Mouse (Mus musculus) megakaryocyte, adult 5-6 weeks (primary cell): ENCODE data around the gene Brd3os. TPM values are rescaled to one million over a fixed set of nuclear protein-coding genes. Genes with fewer than 3 reads are reported as not detected.

Source experiments
- total RNA-seq, 2 experiments: library from RNA; stranded (forward) in 1 of 2; stranded (reverse) in 1 of 2; fragments of 153-499, 151-499 nt in 1 of 2; fragments of 221-1000, 200-1000 nt in 1 of 2; gene quantifications; 2 replicates each; pipeline versions ENCODE4 v1.2.3 to v1.2.4; 2015 to 2017

Gene Brd3os
- total RNA-seq, 2 experiments from 2014 or later: 0.11 TPM; not detected in 1

Other genes starting within 250 kb of the Brd3os start
- not detected in 2 replicates for gene Sardh, start 194.0 kb upstream of the Brd3os start, total RNA-seq (2015)
- gene Sardh, start 194.0 kb upstream of the Brd3os start, total RNA-seq (2017): 2.0 TPM in 1 of 2 replicates, not detected in the other
- gene Vav2, start 15.3 kb upstream of the Brd3os start, total RNA-seq (2015): 5.9 and 8.0 TPM in 2 replicates
- gene Vav2, start 15.3 kb upstream of the Brd3os start, total RNA-seq (2017): 11.0 and 11.5 TPM in 2 replicates
- 43.1 and 60.4 TPM in 2 replicates for gene Brd3, start 65.3 kb downstream of the Brd3os start, total RNA-seq (2015)
- gene Brd3, start 65.3 kb downstream of the Brd3os start, total RNA-seq (2017): 22.4 and 28.3 TPM in 2 replicates
- gene Wdr5, start 72.8 kb downstream of the Brd3os start, total RNA-seq (2015): 21.3 and 22.2 TPM in 2 replicates
- 42.8 and 44.8 TPM in 2 replicates for gene Wdr5, start 72.8 kb downstream of the Brd3os start, total RNA-seq (2017)
- 15.4 and 16.1 TPM in 2 replicates for gene Rxra, start 234.1 kb downstream of the Brd3os start, total RNA-seq (2015)
- 16.8 and 17.0 TPM in 2 replicates for gene Rxra, start 234.1 kb downstream of the Brd3os start, total RNA-seq (2017)